Mouse (Mus musculus): ENCODE measurements around the gene Endou.

DNA sequence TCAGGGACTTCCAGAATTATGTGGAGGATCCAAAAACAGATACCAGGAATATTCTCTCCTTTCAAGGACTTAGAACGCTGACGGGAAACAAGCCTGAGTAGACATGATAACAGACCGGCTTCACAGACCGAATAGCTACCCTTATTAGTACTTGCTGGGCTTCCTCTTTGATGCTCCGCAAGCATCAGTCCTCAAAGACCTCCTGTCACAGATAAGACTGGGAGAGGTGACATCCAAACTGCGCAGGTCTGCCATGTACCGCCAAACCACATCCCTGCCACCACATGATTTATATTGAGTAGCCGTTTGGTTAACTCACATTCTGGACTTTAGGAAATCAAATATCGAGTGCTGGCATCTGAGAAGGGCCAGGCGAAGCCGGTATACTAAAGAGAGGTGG is 14.4 kb downstream of the Endou start:
- TF ChIP-seq POLR2A (IDR thresholded peaks at IDR 0.05; ENCODE audit: low read depth, low read length), result no peak
- TF ChIP-seq CTCF (conservative IDR thresholded peaks at IDR 0.05; ENCODE audit: insufficient read depth, insufficient read length, low read depth, low read length), result no peak

Measured in kidney, adult 2 months (tissue).